Mouse (Mus musculus): ENCODE results near the gene 1700001K19Rik. TPM values are rescaled to one million over a fixed set of nuclear protein-coding genes. Genes with fewer than 3 reads are reported as not detected.
"Not testable (repeated sequence)": the region's sequence is repeated elsewhere in the genome, so short reads cannot be mapped to it uniquely, and the experiment has no call there.

Gene 1700001K19Rik
- polyA plus RNA-seq, 1 experiment: not detected

DNA sequence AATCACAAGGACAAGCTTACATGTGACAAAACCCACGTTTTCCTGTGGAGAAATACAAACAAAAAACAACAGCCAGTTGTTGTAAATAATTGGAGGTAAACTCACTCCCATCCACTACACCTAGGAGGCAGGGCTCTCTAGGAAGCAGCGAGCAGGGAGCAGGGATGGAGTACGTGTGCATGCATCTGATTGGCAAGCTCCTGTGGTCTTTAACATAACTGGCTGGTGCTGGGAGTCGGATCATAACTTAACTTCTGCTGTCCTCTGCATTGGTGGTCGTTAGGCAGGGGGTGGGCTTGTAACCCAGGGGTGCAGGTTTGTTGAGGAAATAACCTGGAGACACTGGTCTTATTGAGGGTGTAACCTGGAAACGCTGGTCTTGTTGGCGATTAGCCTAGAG is 21.3 kb upstream of the 1700001K19Rik start:
- Histone ChIP-seq H3K4me3 (replicated peaks) (peak overlapping the region; percentile 82), H3K4me1 (peaks cover 87% of the 10 kb centered on the region), H3K27me3 (replicated peaks) (no peaks in the 10 kb centered on the region), H3K36me3 (replicated peaks; ENCODE audit: low read length) (no peaks in the 10 kb centered on the region), H3K9me3 (no peaks in the 10 kb centered on the region)
- no peak for TF ChIP-seq FLI1 (IDR thresholded peaks at IDR 0.05; ENCODE audit: low read length)
- TF ChIP-seq GATA1 (IDR thresholded peaks at IDR 0.05; ENCODE audit: borderline replicate concordance, low read length): no peak

GRCm38 (mm10) chr12:110703008-110703471 is 20.6 kb upstream of the 1700001K19Rik start:
- Histone ChIP-seq H3K4me3 (replicated peaks) (peak overlapping the region; percentile 82), H3K36me3 (replicated peaks; ENCODE audit: low read length) (no peaks in the 10 kb centered on the region), H3K9me3 (no peaks in the 10 kb centered on the region), H3K27me3 (replicated peaks) (no peaks in the 10 kb centered on the region), H3K4me1 (peaks cover 93% of the 10 kb centered on the region)
- TF ChIP-seq GATA1 (IDR thresholded peaks at IDR 0.05; ENCODE audit: borderline replicate concordance, low read length): no peak
- TF ChIP-seq FLI1 (IDR thresholded peaks at IDR 0.05; ENCODE audit: low read length): no peak

DNA sequence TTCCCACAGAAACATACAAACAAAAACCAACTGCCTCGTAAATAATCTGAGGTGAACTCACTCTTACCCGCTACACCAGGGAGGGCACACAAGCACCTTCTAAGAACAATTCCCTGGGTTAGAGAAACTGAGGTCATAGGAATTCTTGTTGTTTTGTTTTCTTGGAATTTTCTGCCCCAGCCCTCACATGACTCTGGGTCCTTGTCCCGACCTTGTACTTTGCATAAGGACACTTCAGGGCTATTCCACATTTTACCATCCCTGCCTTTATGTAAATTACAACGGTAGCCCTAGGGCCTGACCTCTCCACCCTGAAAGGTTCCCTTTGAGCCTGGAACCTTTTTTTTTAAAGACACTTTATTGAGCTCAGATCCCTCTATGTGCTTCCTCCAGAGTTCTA is 20.1 kb upstream of the 1700001K19Rik start, which contains the start of gene Hsp90aa1:
Gene Hsp90aa1, minus strand, starts transcription at position 173 of the 400 bp plus-strand sequence.
- no peaks in the 10 kb centered on the region for H3K27me3 ChIP-seq (replicated peaks)
- no peaks in the 10 kb centered on the region for H3K36me3 ChIP-seq (replicated peaks; ENCODE audit: low read length)
- H3K4me1 ChIP-seq: peaks cover 94% of the 10 kb centered on the region
- no peaks in the 10 kb centered on the region for H3K9me3 ChIP-seq
- TF ChIP-seq GATA1 (IDR thresholded peaks at IDR 0.05; ENCODE audit: borderline replicate concordance, low read length) (no peak), FLI1 (IDR thresholded peaks at IDR 0.05; ENCODE audit: low read length) (no peak)
- H3K4me3 ChIP-seq (replicated peaks): peak within 1 kb of the TSS; percentile 82

GRCm38 (mm10) chr12:110701363-110701762 is 18.9 kb upstream of the 1700001K19Rik start:
- Histone ChIP-seq H3K4me1 (peaks cover 92% of the 10 kb centered on the region), H3K4me3 (replicated peaks) (peak overlapping the region; percentile 72)
- H3K9me3 ChIP-seq; H3K27me3 ChIP-seq (replicated peaks); H3K36me3 ChIP-seq (replicated peaks; ENCODE audit: low read length): not testable (repeated sequence)

- Histone ChIP-seq H3K27me3 (replicated peaks) (no peaks in the 10 kb centered on the region), H3K9me3 (no peaks in the 10 kb centered on the region), H3K4me1 (peaks cover 87% of the 10 kb centered on the region), H3K4me3 (replicated peaks) (peak overlapping the region; percentile 72), H3K36me3 (replicated peaks; ENCODE audit: low read length) (no peaks in the 10 kb centered on the region)
- TF ChIP-seq FLI1 (IDR thresholded peaks at IDR 0.05; ENCODE audit: low read length) (no peak), GATA1 (IDR thresholded peaks at IDR 0.05; ENCODE audit: borderline replicate concordance, low read length) (no peak)
These were observed 18.3 kb upstream of the 1700001K19Rik start for GRCm38 (mm10) chr12:110700730-110701129.

DNA sequence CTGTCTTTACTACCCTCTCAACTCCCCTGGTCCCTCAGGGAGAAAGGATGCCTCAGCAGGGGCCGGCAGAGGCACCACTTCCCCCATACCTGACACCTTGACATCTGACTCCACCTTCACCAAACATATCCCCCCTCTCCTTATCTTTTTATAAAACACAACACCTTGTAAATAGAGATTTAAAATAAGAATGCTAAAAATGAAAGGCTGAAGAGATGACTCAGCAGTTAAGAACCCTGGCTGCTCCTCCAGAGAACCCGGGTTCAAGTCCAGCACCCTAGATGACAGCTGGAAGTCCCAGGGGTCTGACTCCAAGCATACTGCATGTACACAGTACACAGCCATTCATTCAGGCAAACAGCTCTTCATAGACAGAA is 16.7 kb upstream of the 1700001K19Rik start:
- Histone ChIP-seq H3K9me3 (no peaks in the 10 kb centered on the region), H3K36me3 (replicated peaks; ENCODE audit: low read length) (peaks cover 8% of the 10 kb centered on the region), H3K27me3 (replicated peaks) (no peaks in the 10 kb centered on the region), H3K4me1 (peaks cover 84% of the 10 kb centered on the region), H3K4me3 (replicated peaks) (peak overlapping the region; percentile 87)
- no peak for TF ChIP-seq FLI1 (IDR thresholded peaks at IDR 0.05; ENCODE audit: low read length)
- TF ChIP-seq GATA1 (IDR thresholded peaks at IDR 0.05; ENCODE audit: borderline replicate concordance, low read length): no peak

DNA sequence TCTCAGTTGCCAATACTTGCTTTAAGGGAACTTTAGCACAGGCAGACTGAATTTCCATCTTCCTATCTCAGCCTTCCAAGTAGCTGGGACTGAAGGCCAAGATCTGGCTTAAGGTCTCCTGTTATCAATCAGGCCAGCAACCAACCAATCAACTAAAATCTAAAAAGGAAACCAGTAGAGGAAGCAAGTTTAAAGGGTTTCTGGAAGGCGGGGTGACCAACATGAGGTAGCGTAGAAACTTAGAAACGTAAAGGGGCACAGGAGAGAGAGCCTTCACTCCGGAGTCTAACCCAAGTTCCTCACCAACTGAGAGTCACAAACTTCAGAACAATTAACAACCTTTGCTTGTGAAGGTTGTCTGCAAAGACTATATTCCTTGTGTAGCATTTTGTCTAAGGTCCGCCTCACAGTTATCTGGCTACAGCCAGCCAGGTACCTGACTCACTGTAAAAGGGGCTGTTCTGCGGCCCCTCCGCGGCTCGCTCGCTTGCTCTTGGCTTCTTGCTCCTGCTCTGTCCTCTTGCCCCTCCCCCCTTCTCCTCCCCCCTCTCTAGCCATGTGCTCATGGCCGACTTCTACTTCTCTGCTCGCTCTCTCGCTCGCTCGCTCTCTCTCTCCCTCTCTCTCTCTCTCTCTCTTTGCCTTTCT is 16.2 kb upstream of the 1700001K19Rik start:
- TF ChIP-seq FLI1 (IDR thresholded peaks at IDR 0.05; ENCODE audit: low read length): no peak
- Histone ChIP-seq H3K4me1 (peaks cover 79% of the 10 kb centered on the region), H3K9me3 (no peaks in the 10 kb centered on the region), H3K27me3 (replicated peaks) (no peaks in the 10 kb centered on the region), H3K36me3 (replicated peaks; ENCODE audit: low read length) (peaks cover 11% of the 10 kb centered on the region), H3K4me3 (replicated peaks) (peak overlapping the region; percentile 87)

GRCm38 (mm10) chr12:110698080-110698479 is 15.7 kb upstream of the 1700001K19Rik start:
- peak overlapping the region; percentile 87 for H3K4me3 ChIP-seq (replicated peaks)
- H3K4me1 ChIP-seq: peaks cover 77% of the 10 kb centered on the region
- H3K36me3 ChIP-seq (replicated peaks; ENCODE audit: low read length): peaks cover 16% of the 10 kb centered on the region
- TF ChIP-seq GATA1 (IDR thresholded peaks at IDR 0.05; ENCODE audit: borderline replicate concordance, low read length): no peak
- no peak for TF ChIP-seq FLI1 (IDR thresholded peaks at IDR 0.05; ENCODE audit: low read length)
- H3K9me3 ChIP-seq: no peaks in the 10 kb centered on the region
- H3K27me3 ChIP-seq (replicated peaks): no peaks in the 10 kb centered on the region

DNA sequence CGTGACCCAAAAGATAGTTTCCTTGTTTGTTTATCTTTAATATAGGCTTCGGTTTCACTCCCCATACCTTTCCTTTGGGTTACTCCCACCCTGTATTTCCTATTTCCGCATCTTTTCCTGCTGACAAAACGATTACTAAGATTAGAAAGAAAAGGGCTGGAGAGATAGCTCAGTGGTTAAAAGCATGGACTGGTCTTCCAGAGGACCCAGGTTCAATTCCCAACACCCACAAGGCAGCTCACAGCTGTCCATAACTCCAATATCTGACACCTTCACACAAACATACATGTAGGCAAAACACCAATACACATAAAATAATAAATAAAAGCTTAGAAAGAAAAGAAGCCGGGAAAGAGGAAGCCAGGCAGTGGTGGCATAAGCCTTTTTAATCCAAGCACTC is 15.0 kb upstream of the 1700001K19Rik start:
- TF ChIP-seq GATA1 (IDR thresholded peaks at IDR 0.05; ENCODE audit: borderline replicate concordance, low read length): no peak
- no peak for TF ChIP-seq FLI1 (IDR thresholded peaks at IDR 0.05; ENCODE audit: low read length)
- peaks cover 74% of the 10 kb centered on the region for H3K4me1 ChIP-seq
- no peaks in the 10 kb centered on the region for H3K27me3 ChIP-seq (replicated peaks)
- H3K4me3 ChIP-seq (replicated peaks): peak overlapping the region; percentile 96
- no peaks in the 10 kb centered on the region for H3K9me3 ChIP-seq
- H3K36me3 ChIP-seq (replicated peaks; ENCODE audit: low read length): peaks cover 21% of the 10 kb centered on the region

- peaks cover 24% of the 10 kb centered on the region for H3K36me3 ChIP-seq (replicated peaks; ENCODE audit: low read length)
- peak overlapping the region; percentile 96 for H3K4me3 ChIP-seq (replicated peaks)
- TF ChIP-seq GATA1 (IDR thresholded peaks at IDR 0.05; ENCODE audit: borderline replicate concordance, low read length): no peak
- TF ChIP-seq FLI1 (IDR thresholded peaks at IDR 0.05; ENCODE audit: low read length): no peak
- H3K27me3 ChIP-seq (replicated peaks): no peaks in the 10 kb centered on the region
- peaks cover 69% of the 10 kb centered on the region for H3K4me1 ChIP-seq
- no peaks in the 10 kb centered on the region for H3K9me3 ChIP-seq
These were observed 14.6 kb upstream of the 1700001K19Rik start for GRCm38 (mm10) chr12:110696975-110697400.

All from megakaryocyte, embryonic 14.5 days (primary cell).